Mouse (Mus musculus): ENCODE measurements around the gene Rdh16f2.
A peak's percentile ranks its signal among the peaks of the same experiment; 100 is the strongest.
"Not testable (repeated sequence)": the region's sequence is repeated elsewhere in the genome, so short reads cannot be mapped to it uniquely, and the experiment has no call there.

The Rdh16f2 gene

GRCm38 (mm10) chr10:127893163-127894022 lies 27.1 kb downstream of the Rdh16f2 start:
- not testable (repeated sequence) for DNase-seq

- no peak for DNase-seq
Observed at GRCm38 (mm10) chr10:127896705-127897104, 30.4 kb downstream of the Rdh16f2 start.

GRCm38 (mm10) chr10:127897506-127897905 lies 31.2 kb downstream of the Rdh16f2 start:
- DNase-seq = no peak

- DNase-seq = no peak
Observed at GRCm38 (mm10) chr10:127898218-127898617, 31.9 kb downstream of the Rdh16f2 start, which contains the start of gene Sdr9c7. Gene Sdr9c7, plus strand, starts transcription at chr10:127898518.

- DNase-seq = no peak
Observed at GRCm38 (mm10) chr10:127899783-127900182, 33.5 kb downstream of the Rdh16f2 start.

GRCm38 (mm10) chr10:127901751-127902150 lies 35.5 kb downstream of the Rdh16f2 start:
- DNase-seq = no peak

GRCm38 (mm10) chr10:127903116-127903515 lies 36.8 kb downstream of the Rdh16f2 start:
- DNase-seq = no peak

- DNase-seq = peak; percentile 70
Observed at GRCm38 (mm10) chr10:127904718-127905446, 38.6 kb downstream of the Rdh16f2 start.

- DNase-seq = no peak
Observed at GRCm38 (mm10) chr10:127906138-127906537, 39.9 kb downstream of the Rdh16f2 start.

GRCm38 (mm10) chr10:127907386-127907951 lies 41.2 kb downstream of the Rdh16f2 start:
- no peak for DNase-seq

GRCm38 (mm10) chr10:127915578-127915977 lies 49.3 kb downstream of the Rdh16f2 start:
- no peak for DNase-seq

- not testable (repeated sequence) for DNase-seq
Observed at GRCm38 (mm10) chr10:127917183-127917582, 50.9 kb downstream of the Rdh16f2 start.

GRCm38 (mm10) chr10:127917651-127918050 lies 51.4 kb downstream of the Rdh16f2 start:
- DNase-seq = no peak

GRCm38 (mm10) chr10:127922241-127922640 lies 56.0 kb downstream of the Rdh16f2 start:
- no peak for DNase-seq

GRCm38 (mm10) chr10:127923024-127923423 lies 56.8 kb downstream of the Rdh16f2 start:
- no peak for DNase-seq

GRCm38 (mm10) chr10:127924597-127925378 lies 58.5 kb downstream of the Rdh16f2 start:
- DNase-seq = peak; percentile 63
